ENCODE assay signal across 8 mouse cellular contexts in the genomic region with DNA sequence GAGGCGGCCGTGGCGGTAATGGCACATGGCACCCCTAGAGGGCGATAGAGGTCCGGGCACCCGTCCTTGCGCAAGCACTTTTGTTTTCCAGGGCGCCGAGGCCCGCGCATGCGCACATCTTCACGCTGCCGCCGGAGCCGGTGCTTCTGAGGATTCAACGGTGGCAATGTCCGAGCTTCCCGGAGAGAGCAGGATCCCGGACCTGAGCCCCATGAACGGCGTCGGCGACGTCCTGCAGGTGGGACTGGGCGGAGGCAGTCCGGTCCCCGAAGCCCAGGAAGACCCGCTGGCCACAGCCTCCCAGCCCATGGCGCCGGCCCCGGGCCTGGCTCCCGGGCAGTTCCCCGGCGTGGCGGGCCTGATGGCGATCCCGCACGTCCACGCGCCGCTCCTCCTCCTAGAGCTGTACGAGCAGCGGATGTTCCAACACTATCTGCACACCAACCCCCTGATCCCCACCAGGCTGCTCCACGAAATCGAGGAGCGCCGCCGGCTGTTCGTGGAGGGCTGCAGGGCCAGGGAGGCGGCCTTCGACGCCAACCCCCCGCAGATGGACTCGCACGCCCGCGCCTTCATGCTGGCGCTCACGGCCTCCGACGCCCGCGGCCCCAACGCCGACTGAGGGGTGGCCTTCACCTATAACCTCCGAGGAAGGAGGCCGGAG. TPM values are rescaled to one million over a fixed set of nuclear protein-coding genes. Genes with fewer than 3 reads are reported as not detected.
A peak's percentile ranks its signal among the peaks of the same experiment; 100 is the strongest.
DNase-seq lines count a peak whose midpoint lies in the region; ATAC-seq lines count a peak whose summit lies in the region.

A gene (plus strand): TSS at position 125 of the 664 bp plus-strand sequence.

- H3K27ac ChIP-seq in brown adipose tissue, adult 24 weeks (replicated peaks; ENCODE audit: low read depth, low read length) = no peak within 1 kb of the TSS
- no peak within 1 kb of the TSS for H3K27ac ChIP-seq in heart, embryonic 12.5 days (ENCODE audit: poor library complexity, severe bottlenecking)
- peak within 1 kb of the TSS; percentile 48; the same call in 1 of the 2 replicates for H3K27ac ChIP-seq in kidney, embryonic 16.5 days (ENCODE audit: low read length)

- H3K9ac ChIP-seq in heart, embryonic 12.5 days = peak within 1 kb of the TSS; percentile 94
- H3K9ac ChIP-seq in kidney, embryonic 16.5 days (replicated peaks; ENCODE audit: low read length) = peak within 1 kb of the TSS; percentile 81

- peak within 1 kb of the TSS; percentile 74 for H3K4me2 ChIP-seq in heart, embryonic 12.5 days
- peak within 1 kb of the TSS; percentile 64 for H3K4me2 ChIP-seq in kidney, embryonic 16.5 days (replicated peaks; ENCODE audit: low read depth, low read length)

- no peaks in the 10 kb centered on the region for H3K27me3 ChIP-seq in heart, embryonic 12.5 days (replicated peaks)
- no peaks in the 10 kb centered on the region for H3K27me3 ChIP-seq in kidney, embryonic 16.5 days (ENCODE audit: insufficient read depth, low read length)

- no peaks in the 10 kb centered on the region for H3K36me3 ChIP-seq in heart, embryonic 12.5 days
- peaks cover 3% of the 10 kb centered on the region; the same call in 1 of the 2 replicates for H3K36me3 ChIP-seq in kidney, embryonic 16.5 days (ENCODE audit: insufficient read depth, low read length)

- no peaks in the 10 kb centered on the region for H3K9me3 ChIP-seq in heart, embryonic 12.5 days (replicated peaks)
- H3K9me3 ChIP-seq in kidney, embryonic 16.5 days (ENCODE audit: low read length) = no peaks in the 10 kb centered on the region

- DNase-seq in CD4-positive, CD25-positive, alpha-beta regulatory T cell, adult 2 months (ENCODE audit: low read depth, low spot score) = peak; percentile 98
- peak; percentile 95 for DNase-seq in liver
- DNase-seq in spleen, postnatal 36 days (ENCODE audit: low spot score in 2 of 2) = peak; percentile 89 to 91

- ATAC-seq in erythroid progenitor cell, adult 5-6 weeks (replicated peaks; ENCODE audit: low FRiP score, poor library complexity, severe bottlenecking) = peak; percentile 94
- peak; percentile 76 for ATAC-seq in heart, embryonic 12.5 days (ENCODE audit: insufficient number of reproducible peaks, low FRiP score)
- ATAC-seq in kidney, embryonic 16.5 days (ENCODE audit: low FRiP score, low TSS enrichment) = peak; percentile 78
- peak; percentile 91 for ATAC-seq in monocyte, adult 5-6 weeks (replicated peaks; ENCODE audit: insufficient number of reproducible peaks, low FRiP score, low TSS enrichment, poor library complexity, severe bottlenecking)

- 2% methylated on average over 68 of the region's 68 CpGs for WGBS in heart, embryonic 12.5 days
- 2% methylated on average over 68 of the region's 68 CpGs for WGBS in kidney, embryonic 16.5 days

- peak within 1 kb of the TSS; percentile 67 for H3K4me3 ChIP-seq in brown adipose tissue, adult 24 weeks (ENCODE audit: insufficient read depth, low read depth, low read length)
- peak within 1 kb of the TSS; percentile 73 for H3K4me3 ChIP-seq in heart, embryonic 12.5 days
- H3K4me3 ChIP-seq in kidney, embryonic 16.5 days (ENCODE audit: low read length) = peak within 1 kb of the TSS; percentile 59

- H3K4me1 ChIP-seq in brown adipose tissue, adult 24 weeks (ENCODE audit: control insufficient read depth, insufficient read depth, insufficient read length, low read length) = no peaks in the 10 kb centered on the region
- H3K4me1 ChIP-seq in heart, embryonic 12.5 days (replicated peaks) = peaks cover 7% of the 10 kb centered on the region; the same call in 1 of the 2 replicates
- H3K4me1 ChIP-seq in kidney, embryonic 16.5 days (ENCODE audit: insufficient read depth, low read length) = peaks cover 8% of the 10 kb centered on the region; the same call in 1 of the 2 replicates

RNA-seq across cellular contexts. Expression of the gene that starts here (rescaled TPM):
- 5.6 and 9.0 TPM in 2 replicates for polyA plus RNA-seq in brown adipose tissue, adult 24 weeks (2012; ENCODE audit: insufficient read depth, insufficient read length, missing spikeins)
- total RNA-seq in erythroid progenitor cell, adult 5-6 weeks (2015; ENCODE audit: low replicate concordance) = 5.4 TPM in 1 of 2 replicates, not detected in the other
- 2.1 TPM in 1 of 2 replicates, not detected in the other for total RNA-seq in erythroid progenitor cell, adult 5-6 weeks (2017; ENCODE audit: low replicate concordance)
- 8.2 and 8.8 TPM in 2 replicates for polyA plus RNA-seq in heart, embryonic 12.5 days (2016; fragmentation: Nextera tagmentation; extraction: Ambion mirVana)
- 9.2 and 9.9 TPM in 2 replicates for polyA plus RNA-seq in kidney, embryonic 16.5 days (2015; fragmentation: Nextera tagmentation; extraction: Ambion mirVana)
- 6.0 to 10.2 TPM (median 7.5 TPM) in 3 replicates for total RNA-seq in monocyte, adult 5-6 weeks (2017)
